Mouse (Mus musculus) CH12F3 (cell line): Measurements from ENCODE around the gene Prok1.

ENCODE experiments used
- in situ Hi-C: fragments of 300-500 bp; cut with MboI; formaldehyde crosslinking; loops from 2 replicates; pipeline ENCODE4 v1.14.3; 2020; ENCODE audit warnings: low sequenced_read_pairs

The Prok1 gene

DNA sequence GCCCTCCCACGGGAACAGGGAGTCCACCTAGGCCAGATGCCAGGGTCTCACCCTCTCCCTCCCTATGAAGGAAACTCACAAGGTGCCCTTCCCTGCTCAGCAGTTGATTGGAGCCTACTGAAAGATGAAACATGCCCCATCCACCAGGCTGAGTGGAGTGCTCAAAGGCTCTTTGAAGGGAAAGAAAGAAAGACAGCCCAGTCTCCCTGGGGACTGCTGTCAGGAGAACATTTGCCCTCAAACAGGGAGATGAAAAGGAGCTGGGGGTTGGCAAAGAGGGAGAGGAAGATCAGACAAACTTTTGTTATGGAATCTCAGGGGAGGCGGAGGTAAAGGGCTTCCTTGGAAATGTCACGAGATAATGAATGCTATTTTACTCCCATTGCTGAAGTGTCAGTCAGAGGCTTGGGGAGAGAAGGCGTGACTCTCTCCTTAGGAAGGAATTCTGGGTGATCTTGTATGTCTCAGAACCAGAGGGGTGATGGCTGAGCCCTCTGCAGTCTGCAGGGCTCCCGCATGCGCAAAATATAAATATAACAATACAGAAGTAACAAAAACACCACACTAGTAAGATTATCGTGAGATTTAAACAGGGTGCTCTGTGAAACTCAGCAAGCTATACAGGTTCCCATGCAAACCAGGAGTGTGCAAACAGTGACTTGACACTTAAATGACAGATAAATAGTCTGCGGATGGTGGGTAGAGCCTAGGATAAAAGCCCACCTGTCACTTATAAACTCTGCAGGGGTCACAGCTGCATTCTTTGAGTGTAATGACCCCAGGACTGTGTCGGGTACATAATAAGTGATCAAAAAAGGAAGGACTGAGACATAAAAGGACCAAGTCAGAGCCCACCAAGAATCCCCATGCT is 38.0 kb downstream of the Prok1 start:
- in situ Hi-C loops = no loop called here

DNA sequence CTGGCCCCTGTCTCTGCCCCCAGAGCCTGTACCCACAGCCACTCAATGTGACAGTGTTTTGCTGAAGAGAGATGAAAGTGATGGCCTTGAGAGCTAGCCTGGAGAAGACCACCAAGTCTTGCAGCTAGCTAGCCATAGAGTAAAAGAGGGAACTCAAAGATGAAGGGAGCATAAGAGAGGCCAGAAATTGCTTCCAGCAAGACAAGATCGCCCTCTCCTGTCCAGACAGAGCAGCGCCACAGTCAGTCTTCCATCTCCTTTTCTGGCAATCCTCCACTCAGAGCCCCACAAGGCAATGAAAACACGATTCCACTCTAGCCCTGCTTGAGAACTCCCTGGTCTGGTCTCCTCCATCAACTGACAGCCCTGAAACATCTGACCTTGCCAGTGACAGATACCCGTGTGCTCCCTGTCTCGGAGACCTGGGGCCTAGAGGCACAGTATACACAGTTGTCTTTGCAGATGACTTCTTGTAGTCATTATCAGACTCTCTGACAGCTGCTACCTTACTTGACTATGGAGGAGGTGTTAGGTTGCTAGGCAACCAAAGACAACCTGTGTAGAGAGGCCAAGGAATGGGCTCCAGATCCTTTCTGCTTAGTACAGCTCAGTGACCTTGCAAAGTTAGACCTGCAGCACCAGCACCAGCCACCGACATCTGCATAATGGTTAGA is 51.1 kb downstream of the Prok1 start:
- in situ Hi-C loops = no loop called here

DNA sequence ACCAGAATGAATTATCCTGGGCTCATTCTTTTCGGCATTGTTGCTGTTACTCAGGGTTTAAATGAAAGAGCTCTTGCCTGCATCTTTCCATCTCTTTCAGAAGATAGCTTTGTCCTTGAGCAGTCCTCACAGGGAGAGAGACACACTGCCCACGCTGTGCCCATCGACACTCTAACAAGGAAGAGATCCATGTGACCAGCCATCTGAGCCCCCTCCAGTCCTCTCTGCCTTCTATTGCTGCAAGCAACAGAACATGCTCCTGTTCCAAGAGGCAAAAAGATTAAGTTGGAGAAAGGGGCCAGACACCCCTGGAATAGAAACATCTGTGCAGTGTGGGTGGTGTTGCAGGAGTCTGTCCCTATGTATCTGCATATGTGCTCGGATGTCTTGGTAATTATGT is 52.5 kb downstream of the Prok1 start:
- in situ Hi-C loops = no loop called here

DNA sequence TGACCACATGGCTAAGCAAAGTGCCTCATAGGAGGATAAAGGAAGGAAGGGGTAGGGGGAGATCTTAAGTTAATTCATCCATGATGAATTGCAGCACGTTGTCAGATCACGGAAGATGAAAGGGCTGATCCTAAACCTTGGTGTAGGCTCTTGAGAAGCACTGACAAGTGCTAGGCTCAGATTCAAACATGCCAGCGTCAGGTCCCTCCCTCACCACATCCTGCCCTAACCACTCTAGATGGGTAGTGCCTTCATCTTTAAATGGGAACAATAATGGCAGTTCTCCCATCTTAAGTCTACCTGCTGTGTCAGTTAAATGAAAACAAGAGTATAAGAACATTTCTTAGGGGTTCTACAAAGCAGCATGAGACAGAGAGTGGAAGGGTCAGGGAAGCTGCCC is 53.9 kb downstream of the Prok1 start:
- in situ Hi-C loops = no loop called here

DNA sequence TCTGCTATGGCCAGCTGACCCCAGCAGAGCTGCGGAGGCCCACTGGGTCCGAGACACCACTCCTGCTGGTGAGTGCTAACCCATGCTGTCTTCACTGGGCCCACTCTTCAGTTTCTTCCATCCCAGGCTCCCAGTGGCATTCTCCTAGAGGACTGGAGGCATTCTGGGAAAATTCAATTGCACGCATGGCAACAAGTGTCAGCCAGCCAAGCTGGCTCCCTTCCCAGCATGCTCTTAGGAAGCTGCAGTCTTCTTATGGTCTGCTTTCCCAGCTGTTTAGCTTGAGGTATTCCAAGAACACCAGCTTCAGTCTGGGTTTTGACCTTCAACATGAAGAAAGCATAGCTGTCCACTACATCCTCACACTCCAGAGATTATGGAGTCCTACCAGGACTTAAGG is 56.3 kb downstream of the Prok1 start:
- in situ Hi-C loops = no loop called here
